Mouse (Mus musculus) heart, adult 2 months (tissue): ENCODE results near the gene Rgs9. TPM values are rescaled to one million over a fixed set of nuclear protein-coding genes. Genes with fewer than 3 reads are reported as not detected.

Experiments
- DNase-seq, 2 experiments: peaks; one replicate each; pipeline ENCODE4 v3.0.0; 2021
- H3K27ac ChIP-seq: fragments of 200-600 bp; 2 replicates; pipeline ENCODE4 v1.8.1; 2022
- H3K27me3 ChIP-seq: fragments of 200-500 bp; 2 replicates; pipeline ENCODE4 v1.6.1; 2012; ENCODE audit warnings: mild to moderate bottlenecking, low read length, inconsistent platforms, mixed read lengths; ENCODE audit not compliant: control insufficient read depth, insufficient read depth
- H3K36me3 ChIP-seq: fragments of 200-500 bp; 2 replicates; pipeline ENCODE4 v1.6.1; 2012; ENCODE audit warnings: low read length, inconsistent platforms; ENCODE audit not compliant: control insufficient read depth, insufficient read depth
- H3K4me1 ChIP-seq: fragments of 200-500 bp; 2 replicates; pipeline ENCODE4 v1.6.1; 2011; ENCODE audit warnings: low read length; ENCODE audit not compliant: control insufficient read depth, insufficient read depth
- H3K4me3 ChIP-seq: fragments of 200-600 bp; 2 replicates; pipeline ENCODE4 v1.8.1; 2022
- H3K79me2 ChIP-seq: fragments of 200-500 bp; replicated peaks from 2 replicates; pipeline ENCODE4 v1.6.1; 2012; ENCODE audit warnings: mild to moderate bottlenecking, inconsistent platforms, low read length, moderate library complexity, mixed read lengths; ENCODE audit not compliant: control insufficient read depth, insufficient read depth
- H3K9ac ChIP-seq: fragments of 200-500 bp; 2 replicates; pipeline ENCODE4 v1.6.1; 2012; ENCODE audit warnings: low read depth, mild to moderate bottlenecking, control low read depth, inconsistent platforms, low read length, mixed read lengths
- CTCF ChIP-seq: fragments of 200-600 bp; IDR thresholded peaks from 2 replicates; pipeline ENCODE4 v1.8.1; 2022; ENCODE audit warnings: antibody characterized with exemption, mild to moderate bottlenecking, moderate library complexity
- EP300 ChIP-seq: fragments of 200-500 bp; IDR thresholded peaks from 2 replicates; pipeline ENCODE4 v1.6.1; 2011; ENCODE audit warnings: low read depth, low read length, control low read depth; ENCODE audit not compliant: insufficient read depth
- POLR2A ChIP-seq: fragments of 200-500 bp; IDR thresholded peaks from 2 replicates; pipeline ENCODE4 v1.6.1; 2011; ENCODE audit warnings: mild to moderate bottlenecking, low read depth, low read length, control low read depth; ENCODE audit not compliant: insufficient read depth
- WGBS: fragments of 180-500 bp; shearing (Covaris S2); methylation state at CpG from one replicate; pipeline ENCODE4 v1.1.7; 2018; 5-methylcytosine and 5-hydroxymethylcytosine counted together
- intact Hi-C: fragments of 180-260 bp; cut with DNase I; formaldehyde crosslinking; loops from one replicate; pipeline ENCODE4 v1.15.1; 2025
- polyA plus RNA-seq: library from polyadenylated mRNA; depleted of rRNA; stranded (reverse); fragments of >200 nt; gene quantifications from 2 replicates; pipeline ENCODE4 v1.2.3, GENCODE M21; 2012; rRNA removed
- total RNA-seq, 2 experiments: library from RNA; stranded (reverse); gene quantifications; 2 replicates each; pipeline ENCODE4 v1.2.3; 2021

Rgs9 gene
- total and polyA plus RNA-seq, 3 experiments = 0.09 to 0.21 TPM; not detected in 1

DNA sequence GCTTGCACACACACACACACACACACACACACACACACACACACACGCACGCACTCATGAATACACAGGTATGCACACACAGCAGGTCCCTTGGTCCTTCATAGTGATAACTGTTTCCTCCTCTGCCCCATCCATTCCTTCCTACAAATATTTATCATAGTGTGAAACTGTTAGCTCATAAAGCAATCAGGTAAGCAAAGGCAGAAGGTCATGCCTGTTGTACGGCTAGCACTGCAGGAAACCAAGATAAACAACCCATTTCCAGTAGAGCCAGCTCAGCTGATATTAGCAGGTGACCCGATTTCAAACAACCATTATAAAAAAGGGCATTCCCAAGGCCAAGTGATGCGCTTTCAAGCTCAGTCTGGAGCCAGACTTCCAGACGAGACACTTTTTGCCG lies 116.8 kb downstream of the Rgs9 start:
- Histone ChIP-seq H3K27me3 (no peaks in the 10 kb centered on the region), H3K4me3 (no peak overlapping the region), H3K4me1 (no peaks in the 10 kb centered on the region), H3K79me2 (no peaks in the 10 kb centered on the region), H3K27ac (no peak overlapping the region), H3K36me3 (no peaks in the 10 kb centered on the region), H3K9ac (no peak overlapping the region)
- intact Hi-C loops = no loop called here
- WGBS = 67% methylated on average over 7 of the region's 7 CpGs
- no peak for TF ChIP-seq CTCF
- TF ChIP-seq POLR2A = no peak
- no peak for TF ChIP-seq EP300
- DNase-seq = no peak

GRCm38 (mm10) chr11:109180290-109180689 lies 117.6 kb downstream of the Rgs9 start:
- H3K27ac ChIP-seq = no peak overlapping the region
- H3K79me2 ChIP-seq = no peaks in the 10 kb centered on the region
- H3K4me1 ChIP-seq = no peaks in the 10 kb centered on the region
- no peak overlapping the region for H3K9ac ChIP-seq
- TF ChIP-seq EP300 (no peak), CTCF (no peak), POLR2A (no peak)
- intact Hi-C loops = loop anchor here (1.0 kb wide), 1 partner anchor 728 kb away; no protein-coding TSS in a partner anchor
- peak in 1 of 2 experiments; percentile 9 for DNase-seq
- H3K27me3 ChIP-seq = no peaks in the 10 kb centered on the region
- H3K4me3 ChIP-seq = no peak overlapping the region
- WGBS = 24% methylated on average over 11 of the region's 11 CpGs
- no peaks in the 10 kb centered on the region for H3K36me3 ChIP-seq

DNA sequence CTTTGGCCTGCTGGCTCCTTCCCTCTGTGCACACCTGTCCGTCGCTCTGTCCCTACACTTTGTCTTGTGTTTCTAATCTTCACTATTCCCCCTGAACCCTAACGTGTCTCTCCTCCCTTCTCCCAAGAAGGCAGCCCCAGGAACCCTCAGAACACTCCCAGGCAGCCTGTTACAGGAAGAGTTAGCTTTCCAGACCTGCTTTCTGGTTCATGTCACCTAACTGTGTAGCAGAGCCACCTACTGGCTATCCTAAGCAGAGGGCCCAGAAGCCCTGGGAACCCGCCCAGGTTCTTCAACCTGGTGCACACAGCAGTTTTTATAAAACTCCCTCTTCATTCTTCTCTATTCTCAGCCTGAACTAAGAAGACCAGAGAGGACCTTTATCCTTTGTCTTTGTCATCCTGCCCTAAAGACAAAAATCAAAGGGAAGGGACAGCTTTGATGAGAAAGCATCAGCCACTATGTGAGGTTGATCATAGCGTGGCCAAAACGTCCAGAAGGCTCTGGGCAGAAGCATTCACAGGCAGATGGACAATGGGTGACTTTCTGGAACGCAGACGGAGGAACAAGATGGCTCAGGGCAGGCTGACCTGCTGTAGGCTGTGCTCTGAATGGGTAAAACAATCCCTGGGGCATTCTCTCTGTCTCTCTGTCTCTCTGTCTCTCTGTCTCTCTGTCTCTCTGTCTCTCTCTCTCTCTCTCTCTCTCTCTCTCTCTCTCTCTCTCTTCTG lies 119.0 kb downstream of the Rgs9 start:
- Histone ChIP-seq H3K4me1 (no peaks in the 10 kb centered on the region), H3K9ac (no peak overlapping the region), H3K79me2 (no peaks in the 10 kb centered on the region), H3K4me3 (no peak overlapping the region), H3K27ac (no peak overlapping the region), H3K27me3 (no peaks in the 10 kb centered on the region), H3K36me3 (no peaks in the 10 kb centered on the region)
- intact Hi-C loops = loop anchor here (2.0 to 5.0 kb wide), 2 partner anchors 252 to 730 kb away; no protein-coding TSS in a partner anchor
- no peak for TF ChIP-seq EP300
- no peak for TF ChIP-seq POLR2A
- peak; percentile 80 for TF ChIP-seq CTCF
- DNase-seq = peak; percentile 23
- 58% methylated on average over 8 of the region's 8 CpGs for WGBS

DNA sequence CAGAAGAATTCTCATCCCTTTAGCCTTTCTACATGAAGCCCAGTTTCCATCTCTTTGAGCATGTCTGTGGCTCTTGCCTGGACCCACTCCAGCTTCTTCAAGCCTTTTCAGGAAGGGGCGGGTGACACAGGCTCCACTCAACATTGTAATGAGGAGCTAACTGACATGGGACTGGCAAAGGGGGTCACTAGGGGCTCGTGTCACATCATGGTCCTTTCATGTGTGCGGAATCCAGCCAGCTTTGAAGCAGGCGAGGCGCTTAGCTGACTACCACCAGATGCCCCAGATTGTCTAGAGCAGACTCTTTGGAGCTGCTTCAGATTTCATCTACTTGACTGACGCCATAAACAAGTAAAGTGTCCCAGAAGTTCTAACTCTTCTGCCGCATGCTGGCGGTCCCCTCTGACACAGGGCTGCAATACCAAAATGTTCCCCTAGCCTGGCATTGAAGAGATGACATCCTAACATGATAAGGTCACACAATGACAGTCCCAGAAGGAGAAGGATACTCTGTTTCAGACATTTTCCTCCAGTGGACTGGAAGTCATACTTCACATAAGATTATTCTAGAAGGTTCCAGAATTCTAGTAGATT lies 122.5 kb downstream of the Rgs9 start:
- Histone ChIP-seq H3K36me3 (no peaks in the 10 kb centered on the region), H3K79me2 (no peaks in the 10 kb centered on the region), H3K4me1 (no peaks in the 10 kb centered on the region), H3K4me3 (no peak overlapping the region), H3K27ac (no peak overlapping the region), H3K9ac (no peak overlapping the region), H3K27me3 (no peaks in the 10 kb centered on the region)
- no peak for DNase-seq
- TF ChIP-seq CTCF = no peak
- no peak for TF ChIP-seq EP300
- TF ChIP-seq POLR2A = no peak
- intact Hi-C loops = loop anchor here (5.0 kb wide), 1 partner anchor 248 kb away; no protein-coding TSS in a partner anchor
- 86% methylated on average over 8 of the region's 8 CpGs for WGBS

Other genes with a start within 250 kb of the Rgs9 start
- gene E030025P04Rik, start 153.8 kb downstream of the Rgs9 start, total RNA-seq = not detected
- not detected in 2 replicates for gene E030025P04Rik, start 153.8 kb downstream of the Rgs9 start, polyA plus RNA-seq
- gene Gna13, start 64.7 kb upstream of the Rgs9 start, total RNA-seq = 10 to 100 TPM; 30.8 to 30.9 TPM
- gene Gna13, start 64.7 kb upstream of the Rgs9 start, polyA plus RNA-seq = 12.7 and 21.1 TPM in 2 replicates
- not detected for gene 9930022D16Rik, start 115.8 kb upstream of the Rgs9 start, total RNA-seq
- gene 9930022D16Rik, start 115.8 kb upstream of the Rgs9 start, polyA plus RNA-seq = not detected in 2 replicates
- 10 to 100 TPM; 50.2 to 57.5 TPM for gene Amz2, start 127.8 kb upstream of the Rgs9 start, total RNA-seq
- 52.4 and 99.9 TPM in 2 replicates for gene Amz2, start 127.8 kb upstream of the Rgs9 start, polyA plus RNA-seq
- gene Arsg, start 175.2 kb upstream of the Rgs9 start, total RNA-seq = 1 to 10 TPM; 1.2 to 1.3 TPM
- gene Arsg, start 175.2 kb upstream of the Rgs9 start, polyA plus RNA-seq = 1.5 and 1.8 TPM in 2 replicates
- gene Slc16a6, start 175.5 kb upstream of the Rgs9 start, total RNA-seq = 1 to 10 TPM; 4.9 to 8.2 TPM
- 1.8 and 2.1 TPM in 2 replicates for gene Slc16a6, start 175.5 kb upstream of the Rgs9 start, polyA plus RNA-seq